Mouse (Mus musculus): ENCODE measurements around the gene Rpl10a. TPM values are rescaled to one million over a fixed set of nuclear protein-coding genes. Genes with fewer than 3 reads are reported as not detected.
A peak's percentile ranks its signal among the peaks of the same experiment; 100 is the strongest.

The Rpl10a gene
- polyA plus RNA-seq (2015; fragmentation: Nextera tagmentation; extraction: Ambion mirVana), result 382 and 387 TPM in 2 replicates

DNA sequence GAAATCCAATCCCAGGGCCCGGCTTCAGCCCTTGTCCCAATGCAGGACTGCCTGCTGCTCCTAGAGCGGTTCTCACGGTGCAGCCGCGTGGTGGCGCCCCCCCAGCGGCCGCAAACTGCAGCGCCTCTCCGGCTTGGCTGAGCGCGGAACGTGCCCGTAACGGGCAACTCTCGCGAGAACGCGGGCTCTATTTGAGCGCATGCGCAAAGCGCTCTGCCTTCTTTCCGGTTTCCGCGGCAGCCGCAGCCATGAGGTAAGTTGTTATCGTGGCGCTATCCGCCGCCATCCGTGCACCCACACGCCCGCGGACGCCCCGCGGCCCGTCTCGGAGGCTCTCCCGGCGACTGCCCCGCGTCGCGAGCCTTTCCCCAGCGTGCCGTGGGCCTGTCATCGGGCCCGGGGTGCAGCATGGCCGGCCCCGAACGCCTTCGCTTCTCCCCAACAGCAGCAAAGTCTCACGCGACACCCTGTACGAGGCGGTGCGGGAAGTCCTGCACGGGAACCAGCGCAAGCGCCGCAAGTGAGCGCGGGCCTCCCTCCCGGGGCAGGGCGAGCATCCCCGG lies at the start of gene Rpl10a:
Rpl10a (plus strand) TSS at position 106 of the 563 bp plus-strand sequence.
- Histone ChIP-seq H3K27ac (peak within 1 kb of the TSS; percentile 96), H3K4me2 (replicated peaks) (peak within 1 kb of the TSS; percentile 99), H3K36me3 (peaks cover 50% of the 10 kb centered on the region), H3K9ac (replicated peaks) (peak within 1 kb of the TSS; percentile 99), H3K9me3 (no peaks in the 10 kb centered on the region), H3K4me1 (replicated peaks) (peaks cover 36% of the 10 kb centered on the region), H3K4me3 (replicated peaks) (peak within 1 kb of the TSS; percentile 94), H3K27me3 (no peaks in the 10 kb centered on the region)
- WGBS, result under 1% methylated on average over 61 of the region's 67 CpGs
- ATAC-seq, result peak; percentile 91

DNA sequence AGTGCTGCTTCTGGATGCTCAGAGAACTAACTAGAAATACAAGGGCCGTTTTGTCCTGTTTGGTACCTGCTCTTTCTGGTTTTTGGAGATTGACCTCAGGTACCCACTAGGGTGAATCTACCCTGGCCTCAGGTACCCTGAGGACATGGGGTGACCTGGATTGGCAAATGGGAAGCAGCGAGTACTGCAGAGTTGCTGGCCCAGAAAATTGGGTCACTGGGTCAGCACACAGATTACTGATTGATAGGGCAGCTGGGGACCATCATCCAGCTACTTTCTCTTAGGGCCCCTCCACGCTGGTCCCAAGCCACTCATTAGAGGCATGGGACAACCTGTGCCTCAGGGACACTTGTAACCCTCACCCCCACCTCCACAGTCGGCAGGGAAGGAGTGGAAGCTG lies 49.0 kb upstream of the Rpl10a start:
- Histone ChIP-seq H3K9ac (replicated peaks) (no peak overlapping the region), H3K27ac (no peak overlapping the region), H3K27me3 (no peaks in the 10 kb centered on the region), H3K4me2 (replicated peaks) (no peak overlapping the region), H3K36me3 (no peaks in the 10 kb centered on the region), H3K4me1 (replicated peaks) (peaks cover 25% of the 10 kb centered on the region), H3K9me3 (no peaks in the 10 kb centered on the region), H3K4me3 (replicated peaks) (no peak overlapping the region)
- WGBS, result 67% methylated on average over 4 of the region's 4 CpGs
- ATAC-seq, result no peak

- no peak overlapping the region for H3K27ac ChIP-seq
- H3K4me2 ChIP-seq (replicated peaks), result no peak overlapping the region
- H3K36me3 ChIP-seq, result no peaks in the 10 kb centered on the region
- H3K9ac ChIP-seq (replicated peaks), result no peak overlapping the region
- no peak; the same call in 1 of the 2 replicates for ATAC-seq
- H3K4me1 ChIP-seq (replicated peaks), result peaks cover 25% of the 10 kb centered on the region
- H3K9me3 ChIP-seq, result no peaks in the 10 kb centered on the region
- no peak overlapping the region for H3K4me3 ChIP-seq (replicated peaks)
- WGBS, result 70% methylated on average over 15 of the region's 15 CpGs
- H3K27me3 ChIP-seq, result no peaks in the 10 kb centered on the region
These were observed 48.4 kb upstream of the Rpl10a start for GRCm38 (mm10) chr17:28279780-28280422.

DNA sequence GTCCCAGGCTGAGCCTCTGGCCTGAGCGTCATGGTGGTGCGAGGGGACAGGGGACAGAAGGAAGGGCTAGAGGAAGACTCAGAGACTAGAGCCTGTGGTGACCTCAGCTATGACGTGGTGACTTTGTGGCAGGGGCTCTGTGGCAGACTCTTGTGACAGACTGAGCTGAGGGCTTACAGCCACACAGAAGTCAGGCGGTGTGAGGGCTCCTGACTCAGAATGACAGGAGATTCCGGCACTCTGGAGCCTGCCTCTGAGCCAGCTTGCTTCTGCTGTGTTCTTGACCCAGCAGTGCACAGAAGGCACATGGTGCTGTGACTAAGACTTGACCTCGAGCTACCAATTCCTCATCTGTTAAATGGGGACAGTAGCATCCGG lies 47.9 kb upstream of the Rpl10a start:
- H3K4me3 ChIP-seq (replicated peaks), result no peak overlapping the region
- H3K9me3 ChIP-seq, result no peaks in the 10 kb centered on the region
- H3K4me2 ChIP-seq (replicated peaks), result no peak overlapping the region
- no peaks in the 10 kb centered on the region for H3K36me3 ChIP-seq
- H3K4me1 ChIP-seq (replicated peaks), result peaks cover 26% of the 10 kb centered on the region
- ATAC-seq, result no peak
- H3K27me3 ChIP-seq, result no peaks in the 10 kb centered on the region
- no peak overlapping the region for H3K27ac ChIP-seq
- no peak overlapping the region for H3K9ac ChIP-seq (replicated peaks)
- WGBS, result 77% methylated on average over 7 of the region's 7 CpGs

DNA sequence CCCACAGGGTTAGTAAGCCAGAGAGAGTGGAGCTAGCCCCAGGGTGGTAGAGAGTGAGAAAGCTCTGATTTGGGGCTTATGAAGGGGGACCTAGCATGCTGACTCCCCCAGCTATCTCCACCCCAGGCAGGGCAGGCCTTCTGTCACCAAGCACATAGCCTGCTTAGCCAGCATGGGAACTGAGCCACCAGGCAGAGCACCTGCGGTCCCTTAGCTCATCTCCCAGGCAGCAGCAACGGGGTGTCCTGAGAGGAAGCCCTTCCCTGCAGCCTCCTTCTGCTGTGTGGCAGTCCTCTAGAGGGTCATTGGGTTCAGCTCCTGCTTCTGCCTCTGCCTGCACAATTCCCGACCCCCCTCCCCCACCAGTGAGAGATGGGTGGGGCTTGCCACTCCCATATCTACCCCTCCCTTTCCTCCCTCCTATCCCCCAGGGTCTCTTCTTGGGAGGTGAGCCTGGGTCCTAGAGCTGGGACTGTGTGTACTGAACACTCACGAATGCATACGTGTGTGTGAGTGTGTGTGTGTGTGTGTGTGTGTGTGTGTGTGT lies 47.4 kb upstream of the Rpl10a start:
- ATAC-seq, result 0 out of 2 replicates have a peak, but pooled peaks have one; percentile 41
- no peaks in the 10 kb centered on the region for H3K27me3 ChIP-seq
- no peak overlapping the region for H3K9ac ChIP-seq (replicated peaks)
- H3K4me3 ChIP-seq (replicated peaks), result no peak overlapping the region
- peaks cover 30% of the 10 kb centered on the region for H3K4me1 ChIP-seq (replicated peaks)
- no peaks in the 10 kb centered on the region for H3K36me3 ChIP-seq
- no peak overlapping the region for H3K27ac ChIP-seq
- 52% methylated on average over 5 of the region's 5 CpGs for WGBS
- H3K4me2 ChIP-seq (replicated peaks), result no peak overlapping the region
- H3K9me3 ChIP-seq, result no peaks in the 10 kb centered on the region

DNA sequence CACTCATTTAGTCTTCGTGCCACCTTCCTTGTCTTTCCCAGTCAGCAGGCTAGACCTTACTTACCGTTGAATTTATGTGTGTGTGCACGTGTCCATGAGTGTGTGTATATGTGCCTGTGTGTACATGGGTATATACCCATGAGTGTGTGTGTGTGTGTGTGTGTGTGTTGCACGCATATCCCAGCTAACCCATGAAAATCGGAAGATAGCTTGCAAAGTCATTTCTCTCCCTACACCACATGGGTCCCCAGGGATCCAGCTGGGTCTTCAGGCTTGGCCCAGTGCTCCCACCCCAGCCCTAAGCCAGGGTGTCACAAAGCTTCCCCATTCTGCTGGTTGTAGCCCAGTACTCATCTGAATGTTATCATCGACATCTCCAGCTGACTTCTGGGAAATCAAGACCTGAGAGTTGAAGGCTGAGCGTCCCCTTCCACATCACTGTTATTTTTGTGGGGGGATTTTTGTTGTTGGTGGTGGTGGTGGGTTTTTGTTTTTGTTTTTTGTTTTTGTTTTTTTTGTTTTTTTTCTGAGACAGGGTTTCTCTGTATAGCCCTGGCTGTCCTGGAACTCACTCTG lies 46.3 kb upstream of the Rpl10a start:
- 96% methylated on average over 7 of the region's 7 CpGs for WGBS
- no peak for ATAC-seq
- no peaks in the 10 kb centered on the region for H3K36me3 ChIP-seq
- peaks cover 34% of the 10 kb centered on the region for H3K4me1 ChIP-seq (replicated peaks)
- H3K9ac ChIP-seq (replicated peaks), result no peak overlapping the region
- H3K9me3 ChIP-seq, result no peaks in the 10 kb centered on the region
- no peak overlapping the region for H3K27ac ChIP-seq
- no peak overlapping the region for H3K4me3 ChIP-seq (replicated peaks)
- no peak overlapping the region for H3K4me2 ChIP-seq (replicated peaks)
- no peaks in the 10 kb centered on the region for H3K27me3 ChIP-seq

DNA sequence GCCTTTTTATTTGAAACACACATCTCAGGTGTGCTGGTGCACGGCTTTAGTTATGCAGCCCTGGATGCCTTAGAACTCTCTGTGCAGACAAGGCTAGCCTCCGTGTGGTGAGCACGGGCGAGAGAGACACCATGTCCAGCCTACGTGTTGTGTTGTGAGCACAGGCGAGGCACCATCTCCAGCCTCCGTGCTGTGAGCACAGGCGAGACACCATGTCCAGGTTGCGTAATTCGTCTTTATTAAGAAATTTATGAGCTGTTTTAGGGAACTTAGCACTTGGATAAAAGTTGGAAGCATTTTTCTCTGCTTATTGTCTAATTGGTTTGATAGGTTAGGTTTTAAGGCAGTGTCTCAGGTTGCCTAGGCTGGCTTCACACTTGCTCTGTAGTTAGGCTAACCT lies 45.1 kb upstream of the Rpl10a start:
- H3K27ac ChIP-seq, result no peak overlapping the region
- no peak overlapping the region for H3K4me2 ChIP-seq (replicated peaks)
- peaks cover 32% of the 10 kb centered on the region for H3K4me1 ChIP-seq (replicated peaks)
- H3K9me3 ChIP-seq, result no peaks in the 10 kb centered on the region
- H3K27me3 ChIP-seq, result no peaks in the 10 kb centered on the region
- WGBS, result 94% methylated on average over 10 of the region's 10 CpGs
- H3K9ac ChIP-seq (replicated peaks), result no peak overlapping the region
- H3K4me3 ChIP-seq (replicated peaks), result no peak overlapping the region
- no peak for ATAC-seq
- H3K36me3 ChIP-seq, result no peaks in the 10 kb centered on the region

DNA sequence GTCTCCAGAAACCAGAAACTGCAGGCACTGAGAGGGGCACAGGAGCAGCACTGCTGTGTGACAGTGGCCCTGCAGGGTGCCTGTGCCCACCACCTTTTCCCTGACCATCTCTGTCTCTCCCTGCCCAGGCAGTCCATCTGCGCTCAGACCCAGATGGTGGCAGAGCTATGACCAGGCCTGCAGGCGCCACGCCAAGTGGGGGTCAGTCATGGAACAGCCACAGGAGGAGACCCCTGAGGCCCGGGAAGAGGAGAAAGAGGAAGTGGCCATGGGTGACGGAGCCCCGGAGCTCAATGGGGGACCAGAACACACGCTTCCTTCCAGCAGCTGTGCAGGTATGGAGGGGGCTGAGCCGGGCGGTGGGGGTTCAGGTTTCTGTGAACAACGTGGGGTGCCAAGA lies 42.1 kb upstream of the Rpl10a start:
- no peak for ATAC-seq
- peaks cover 15% of the 10 kb centered on the region for H3K4me1 ChIP-seq (replicated peaks)
- no peak overlapping the region for H3K4me2 ChIP-seq (replicated peaks)
- WGBS, result 87% methylated on average over 10 of the region's 10 CpGs
- no peaks in the 10 kb centered on the region for H3K36me3 ChIP-seq
- H3K4me3 ChIP-seq (replicated peaks), result no peak overlapping the region
- 0 out of 2 replicates have a peak overlapping the region, but pooled peaks have one; percentile 26 for H3K9ac ChIP-seq (replicated peaks)
- no peaks in the 10 kb centered on the region for H3K9me3 ChIP-seq
- H3K27me3 ChIP-seq, result no peaks in the 10 kb centered on the region
- no peak overlapping the region for H3K27ac ChIP-seq

DNA sequence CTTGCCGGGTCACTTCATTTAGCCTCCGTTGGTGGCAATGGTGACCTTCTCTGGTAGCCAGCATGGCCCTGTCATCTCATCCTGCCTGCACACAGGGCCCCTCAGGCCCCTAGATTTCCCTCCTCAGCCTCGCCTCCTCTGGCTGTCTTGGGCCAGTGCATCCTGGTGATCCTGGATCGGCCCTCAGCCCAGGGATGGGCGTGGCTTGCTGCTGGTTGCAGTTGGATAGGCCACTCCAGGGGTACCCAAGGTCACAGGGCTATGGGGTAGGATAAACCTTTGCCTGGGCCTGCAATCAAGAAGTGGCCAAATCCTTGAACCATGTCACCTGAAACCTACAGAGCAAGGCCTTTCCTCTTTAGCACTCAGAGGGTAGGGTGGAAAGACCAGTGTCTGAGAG lies 41.3 kb upstream of the Rpl10a start:
- no peaks in the 10 kb centered on the region for H3K9me3 ChIP-seq
- no peak overlapping the region for H3K4me3 ChIP-seq (replicated peaks)
- H3K27ac ChIP-seq, result no peak overlapping the region
- H3K27me3 ChIP-seq, result no peaks in the 10 kb centered on the region
- no peak for ATAC-seq
- H3K4me2 ChIP-seq (replicated peaks), result no peak overlapping the region
- peaks cover 12% of the 10 kb centered on the region for H3K4me1 ChIP-seq (replicated peaks)
- H3K9ac ChIP-seq (replicated peaks), result no peak overlapping the region
- WGBS, result 39% methylated on average over 5 of the region's 5 CpGs
- H3K36me3 ChIP-seq, result no peaks in the 10 kb centered on the region

DNA sequence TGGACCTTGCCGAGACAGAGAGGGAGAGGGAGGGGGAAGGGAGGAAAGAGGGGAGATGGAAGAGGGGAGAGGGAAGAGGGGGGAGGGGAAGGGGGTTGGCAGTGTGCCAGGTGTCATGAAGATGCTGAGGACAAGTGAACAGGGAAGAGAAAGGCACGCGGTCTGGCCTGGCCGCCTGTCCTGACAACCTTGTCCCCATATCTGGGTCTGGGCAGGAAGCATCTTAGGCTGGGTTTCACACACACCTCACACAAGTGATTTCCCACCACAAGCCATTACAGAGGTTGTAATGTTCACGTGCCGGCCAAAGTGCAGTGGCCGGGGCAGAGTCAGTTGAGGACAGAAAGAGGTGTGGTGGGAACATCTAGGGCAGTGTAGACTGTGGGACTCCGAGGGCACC lies 40.7 kb upstream of the Rpl10a start:
- Histone ChIP-seq H3K9ac (replicated peaks) (no peak overlapping the region), H3K27me3 (no peaks in the 10 kb centered on the region), H3K36me3 (no peaks in the 10 kb centered on the region), H3K9me3 (no peaks in the 10 kb centered on the region), H3K4me2 (replicated peaks) (no peak overlapping the region), H3K4me1 (replicated peaks) (peaks cover 12% of the 10 kb centered on the region), H3K27ac (no peak overlapping the region), H3K4me3 (replicated peaks) (no peak overlapping the region)
- no peak for ATAC-seq
- WGBS, result 64% methylated on average over 8 of the region's 8 CpGs

- Histone ChIP-seq H3K27ac (no peak overlapping the region), H3K9ac (replicated peaks) (no peak overlapping the region), H3K4me3 (replicated peaks) (no peak overlapping the region), H3K36me3 (no peaks in the 10 kb centered on the region), H3K4me2 (replicated peaks) (no peak overlapping the region), H3K9me3 (no peaks in the 10 kb centered on the region), H3K27me3 (no peaks in the 10 kb centered on the region), H3K4me1 (replicated peaks) (peaks cover 12% of the 10 kb centered on the region)
- ATAC-seq, result no peak
- 72% methylated on average over 5 of the region's 5 CpGs for WGBS
These were observed 40.3 kb upstream of the Rpl10a start for GRCm38 (mm10) chr17:28287980-28288379.

GRCm38 (mm10) chr17:28290262-28290661 lies 38.0 kb upstream of the Rpl10a start:
- WGBS, result 80% methylated on average over 3 of the region's 3 CpGs
- Histone ChIP-seq H3K4me2 (replicated peaks) (no peak overlapping the region), H3K4me1 (replicated peaks) (peaks cover 21% of the 10 kb centered on the region), H3K27me3 (no peaks in the 10 kb centered on the region), H3K36me3 (no peaks in the 10 kb centered on the region), H3K27ac (no peak overlapping the region), H3K9me3 (no peaks in the 10 kb centered on the region), H3K4me3 (replicated peaks) (no peak overlapping the region), H3K9ac (replicated peaks) (no peak overlapping the region)
- ATAC-seq, result no peak
